In the genomic region with DNA sequence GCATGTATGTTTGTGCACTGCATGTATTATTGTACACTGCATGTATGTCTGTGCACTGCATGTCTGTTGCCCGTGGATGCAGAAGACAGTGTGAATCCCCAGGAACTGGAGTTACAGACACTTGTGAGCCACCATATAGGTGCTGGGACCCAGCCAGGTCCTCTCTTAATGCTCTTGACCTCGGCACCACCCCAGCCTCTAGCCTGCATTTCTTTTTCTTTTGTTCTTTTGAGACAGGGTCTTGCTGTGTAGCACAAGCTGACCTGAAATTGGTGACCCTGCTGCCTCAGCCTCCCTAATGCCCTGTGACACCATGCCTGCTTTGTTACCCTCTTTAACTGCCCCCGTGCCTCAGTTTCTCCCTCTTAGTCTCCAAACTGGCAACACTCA, we compare ENCODE assay signal across 8 mouse cellular contexts. TPM values are rescaled to one million over a fixed set of nuclear protein-coding genes. Genes with fewer than 3 reads are reported as not detected.
A peak's percentile ranks its signal among the peaks of the same experiment; 100 is the strongest.
DNase-seq lines count a peak whose midpoint lies in the region; ATAC-seq and TF ChIP-seq lines count a peak whose summit lies in the region.

No protein-coding gene starts in this region.

- H3K27ac ChIP-seq in heart, embryonic 10.5 days: peak overlapping the region; percentile 89
- no peak overlapping the region for H3K27ac ChIP-seq in forebrain, embryonic 13.5 days
- peak overlapping the region; percentile 72 for H3K27ac ChIP-seq in liver, embryonic 16.5 days (ENCODE audit: low read length)

- peak overlapping the region; percentile 72 for H3ac ChIP-seq in C2C12 (ENCODE audit: control insufficient read depth, insufficient read length, low read depth)

- peaks cover 45% of the 10 kb centered on the region for H3K79me2 ChIP-seq in C2C12 (ENCODE audit: control insufficient read depth, insufficient read depth)

- 20% methylated on average over 3 of the region's 3 CpGs for WGBS in heart, embryonic 10.5 days
- 12% methylated on average over 3 of the region's 3 CpGs for WGBS in forebrain, embryonic 13.5 days
- 10% methylated on average over 3 of the region's 3 CpGs for WGBS in liver, embryonic 16.5 days (ENCODE audit: insufficient replicate concordance)

- H3K36me3 ChIP-seq in heart, embryonic 10.5 days: no peaks in the 10 kb centered on the region
- H3K36me3 ChIP-seq in C2C12 (ENCODE audit: control insufficient read depth, insufficient read depth): no peaks in the 10 kb centered on the region
- H3K36me3 ChIP-seq in forebrain, embryonic 13.5 days (ENCODE audit: poor library complexity, severe bottlenecking): no peaks in the 10 kb centered on the region
- H3K36me3 ChIP-seq in liver, embryonic 16.5 days (ENCODE audit: control insufficient read depth, insufficient read depth): no peaks in the 10 kb centered on the region

- peaks cover 11% of the 10 kb centered on the region; the same call in 1 of the 2 replicates for H3K27me3 ChIP-seq in heart, embryonic 10.5 days (ENCODE audit: insufficient read depth, poor library complexity, severe bottlenecking)
- no peaks in the 10 kb centered on the region for H3K27me3 ChIP-seq in C2C12 (ENCODE audit: control insufficient read depth, insufficient read depth, insufficient read length)
- H3K27me3 ChIP-seq in forebrain, embryonic 13.5 days: peaks cover 39% of the 10 kb centered on the region
- H3K27me3 ChIP-seq in liver, embryonic 16.5 days (ENCODE audit: control insufficient read depth, insufficient read depth, low read depth, low read length): no peaks in the 10 kb centered on the region

- intact Hi-C loops in heart, postnatal 25 days (cut with DNase I): no loop called here

- peaks cover 22% of the 10 kb centered on the region for H3K79me3 ChIP-seq in C2C12 (ENCODE audit: low read depth)

- ATAC-seq in forebrain, embryonic 13.5 days: no peak
- no peak for ATAC-seq in liver, embryonic 16.5 days (ENCODE audit: low read depth)

- TF ChIP-seq CTCF in C2C12 (IDR thresholded peaks at IDR 0.05; ENCODE audit: control insufficient read depth, insufficient read depth, insufficient read length): no peak

- no peak for DNase-seq in heart, embryonic 10.5 days (ENCODE audit: low spot score)
- no peak for DNase-seq in heart, postnatal 25 days (ENCODE audit: low spot score)
- DNase-seq in gastrocnemius, postnatal 4 days (ENCODE audit: low spot score in 2 of 2): no peak
- DNase-seq in left cerebral cortex, adult 9 months (ENCODE audit: low spot score in 2 of 2): no peak
- DNase-seq in cerebellum, adult 9-10 months: no peak

- H3K4me1 ChIP-seq in heart, embryonic 10.5 days: peaks cover 38% of the 10 kb centered on the region
- H3K4me1 ChIP-seq in forebrain, embryonic 13.5 days: peaks cover 12% of the 10 kb centered on the region
- H3K4me1 ChIP-seq in liver, embryonic 16.5 days (ENCODE audit: control insufficient read depth, low read depth, low read length): peaks cover 29% of the 10 kb centered on the region

- H3K4me3 ChIP-seq in heart, embryonic 10.5 days: peak overlapping the region; percentile 76
- peak overlapping the region; percentile 59 for H3K4me3 ChIP-seq in C2C12 (ENCODE audit: insufficient read depth, poor library complexity, severe bottlenecking)
- H3K4me3 ChIP-seq in forebrain, embryonic 13.5 days: peak overlapping the region; percentile 44
- H3K4me3 ChIP-seq in liver, embryonic 16.5 days (ENCODE audit: low read depth, low read length): peak overlapping the region; percentile 65

- peak overlapping the region; percentile 79 for H3K4me2 ChIP-seq in forebrain, embryonic 13.5 days
- peak overlapping the region; percentile 71 for H3K4me2 ChIP-seq in liver, embryonic 16.5 days (ENCODE audit: low read depth, low read length)

- peak overlapping the region; percentile 66; the same call in 1 of the 2 replicates for H3K9ac ChIP-seq in forebrain, embryonic 13.5 days
- peak overlapping the region; percentile 61 for H3K9ac ChIP-seq in liver, embryonic 16.5 days (ENCODE audit: low read depth, low read length)

- no peaks in the 10 kb centered on the region for H3K9me3 ChIP-seq in heart, embryonic 10.5 days
- H3K9me3 ChIP-seq in forebrain, embryonic 13.5 days (replicated peaks): no peaks in the 10 kb centered on the region
- H3K9me3 ChIP-seq in liver, embryonic 16.5 days (replicated peaks; ENCODE audit: control insufficient read depth, low read length): no peaks in the 10 kb centered on the region

TF ChIP-seq in C2C12, 6 proteins besides CTCF, POLR2A, EP300 and RAD21:
- no peak for TF ChIP-seq FOSL1 (IDR thresholded peaks at IDR 0.05; ENCODE audit: insufficient read depth, low read length, poor library complexity, severe bottlenecking)

RNA-seq across cellular contexts. Expression of a gene that starts 0.5 kb away (rescaled TPM):
- 11.8 and 17.1 TPM in 2 replicates for polyA plus RNA-seq in heart, embryonic 10.5 days (2016; fragmentation: Nextera tagmentation; extraction: Ambion mirVana)
- total RNA-seq in heart, postnatal 25 days (2021): 10 to 100 TPM; 39.4 to 56.9 TPM
- polyA plus RNA-seq in C2C12 (2012; fragmentation: generic; extraction: Trizol): 114 TPM
- polyA plus RNA-seq in forebrain, embryonic 13.5 days (2015; fragmentation: Nextera tagmentation; extraction: Ambion mirVana): 6.7 and 7.2 TPM in 2 replicates
- 16.2 and 18.3 TPM in 2 replicates for polyA plus RNA-seq in liver, embryonic 16.5 days (2015; fragmentation: Nextera tagmentation; extraction: Ambion mirVana)
- total RNA-seq in gastrocnemius, postnatal 4 days (2021): 10 to 100 TPM; 82.7 to 83.4 TPM

RNA-seq across cellular contexts. Expression of a gene that starts 25.6 kb away (rescaled TPM):
- 221 and 253 TPM in 2 replicates for polyA plus RNA-seq in heart, embryonic 10.5 days (2016; fragmentation: Nextera tagmentation; extraction: Ambion mirVana)
- total RNA-seq in heart, postnatal 25 days (2021): 10 to 100 TPM; 20.0 to 21.6 TPM
- 271 TPM for polyA plus RNA-seq in C2C12 (2012; fragmentation: generic; extraction: Trizol)
- 183 and 200 TPM in 2 replicates for polyA plus RNA-seq in forebrain, embryonic 13.5 days (2015; fragmentation: Nextera tagmentation; extraction: Ambion mirVana)
- polyA plus RNA-seq in liver, embryonic 16.5 days (2015; fragmentation: Nextera tagmentation; extraction: Ambion mirVana): 149 and 167 TPM in 2 replicates
- 10 to 100 TPM; 26.1 to 27.5 TPM for total RNA-seq in gastrocnemius, postnatal 4 days (2021)

RNA-seq across cellular contexts. Expression of a gene that starts 41.6 kb away (rescaled TPM):
- polyA plus RNA-seq in heart, embryonic 10.5 days (2016; fragmentation: Nextera tagmentation; extraction: Ambion mirVana): 21.5 and 23.2 TPM in 2 replicates
- total RNA-seq in heart, postnatal 25 days (2021): 10 to 100 TPM; 58.6 to 58.8 TPM
- polyA plus RNA-seq in C2C12 (2012; fragmentation: generic; extraction: Trizol): 26.6 TPM
- 25.6 and 26.7 TPM in 2 replicates for polyA plus RNA-seq in forebrain, embryonic 13.5 days (2015; fragmentation: Nextera tagmentation; extraction: Ambion mirVana)
- 9.6 and 9.8 TPM in 2 replicates for polyA plus RNA-seq in liver, embryonic 16.5 days (2015; fragmentation: Nextera tagmentation; extraction: Ambion mirVana)
- total RNA-seq in gastrocnemius, postnatal 4 days (2021): 10 to 100 TPM; 56.6 to 60.0 TPM
